Mouse (Mus musculus) midbrain, embryonic 10.5 days (tissue): ENCODE measurements around the gene Gm13693. TPM values are rescaled to one million over a fixed set of nuclear protein-coding genes. Genes with fewer than 3 reads are reported as not detected.

Source experiments
- DNase-seq: peaks from one replicate; pipeline ENCODE4 v3.0.0-alpha.2; 2017; ENCODE audit warnings: low spot score
- H3K27ac ChIP-seq: fragments of 300-500 bp; sonication (generic); replicated peaks from 2 replicates; pipeline ENCODE4 v1.5.1; 2016; ENCODE audit warnings: mild to moderate bottlenecking
- H3K27me3 ChIP-seq: fragments of 300-500 bp; sonication (generic); 2 replicates; pipeline ENCODE4 v1.6.1; 2016; ENCODE audit warnings: low read depth, mild to moderate bottlenecking; ENCODE audit not compliant: poor library complexity, severe bottlenecking
- H3K36me3 ChIP-seq: fragments of 300-500 bp; sonication (generic); 2 replicates; pipeline ENCODE4 v1.6.1; 2016; ENCODE audit warnings: mild to moderate bottlenecking, moderate library complexity
- H3K4me1 ChIP-seq: fragments of 300-500 bp; sonication (generic); 2 replicates; pipeline ENCODE4 v1.6.1; 2016
- H3K4me3 ChIP-seq: fragments of 300-500 bp; sonication (generic); 2 replicates; pipeline ENCODE4 v1.5.1; 2016; ENCODE audit warnings: mild to moderate bottlenecking, moderate library complexity
- H3K9me3 ChIP-seq: fragments of 300-500 bp; sonication (generic); replicated peaks from 2 replicates; pipeline ENCODE4 v1.6.1; 2016; ENCODE audit warnings: mild to moderate bottlenecking
- WGBS: fragments of 180-500 bp; shearing (Covaris S2); methylation state at CpG from one replicate; pipeline ENCODE4 v1.1.7; 2016; 5-methylcytosine and 5-hydroxymethylcytosine counted together
- polyA plus RNA-seq: library from polyadenylated mRNA; unstranded; fragments of >200 nt; fragmentation: Nextera tagmentation; extraction: Ambion mirVana; gene quantifications from 2 replicates; pipeline ENCODE4 v1.2.1, GENCODE M21; 2016

The Gm13693 gene
- polyA plus RNA-seq, 1 experiment from 2014 or later: not detected

GRCm38 (mm10) chr2:84008913-84009312 lies 47.6 kb downstream of the Gm13693 start:
- H3K4me1 ChIP-seq: no peaks in the 10 kb centered on the region
- no peak for DNase-seq
- H3K4me3 ChIP-seq: no peak overlapping the region

GRCm38 (mm10) chr2:84009818-84010217 lies 48.5 kb downstream of the Gm13693 start:
- H3K4me1 ChIP-seq: no peaks in the 10 kb centered on the region
- H3K4me3 ChIP-seq: no peak overlapping the region
- no peak overlapping the region for H3K27ac ChIP-seq
- WGBS: 73% methylated on average over 3 of the region's 3 CpGs
- DNase-seq: no peak
- no peaks in the 10 kb centered on the region for H3K36me3 ChIP-seq
- no peaks in the 10 kb centered on the region for H3K9me3 ChIP-seq
- H3K27me3 ChIP-seq: no peaks in the 10 kb centered on the region

More at GRCm38 (mm10) chr2:84008913-84009312, 47.6 kb downstream of the Gm13693 start:
- WGBS: 77% methylated on average over 1 of the region's 1 CpGs
- H3K27ac ChIP-seq: no peak overlapping the region
- no peaks in the 10 kb centered on the region for H3K9me3 ChIP-seq
- no peaks in the 10 kb centered on the region for H3K27me3 ChIP-seq
- no peaks in the 10 kb centered on the region for H3K36me3 ChIP-seq

Other genes with a start within 250 kb of the Gm13693 start
- 28.8 and 29.2 TPM in 2 replicates for gene Itgav, start 237.1 kb upstream of the Gm13693 start, polyA plus RNA-seq
- 24.3 and 32.6 TPM in 2 replicates for gene Fam171b, start 148.9 kb upstream of the Gm13693 start, polyA plus RNA-seq
- gene Zswim2, start 20.3 kb upstream of the Gm13693 start, polyA plus RNA-seq: not detected in 2 replicates
- not detected in 2 replicates for gene Gm13698, start 5.8 kb upstream of the Gm13693 start, polyA plus RNA-seq
- gene Gm13695, start 5.8 kb downstream of the Gm13693 start, polyA plus RNA-seq: not detected in 2 replicates
- not detected in 2 replicates for gene Gm13696, start 11.6 kb downstream of the Gm13693 start, polyA plus RNA-seq
- gene Gm13694, start 17.4 kb downstream of the Gm13693 start, polyA plus RNA-seq: not detected in 2 replicates
- gene Gm13697, start 23.2 kb downstream of the Gm13693 start, polyA plus RNA-seq: not detected in 2 replicates
- not detected in 2 replicates for gene Gm13691, start 29.1 kb downstream of the Gm13693 start, polyA plus RNA-seq